Mouse (Mus musculus) liver, adult 2 months (tissue): ENCODE data around the gene Mpp3.

ENCODE experiments used
- CTCF ChIP-seq: fragments of 200-500 bp; IDR thresholded peaks from 2 replicates; pipeline ENCODE4 v1.5.1; 2011; ENCODE audit warnings: low read depth, low read length, control low read depth
- POLR2A ChIP-seq: fragments of 200-500 bp; IDR thresholded peaks from 2 replicates; pipeline ENCODE4 v1.6.1; 2011; ENCODE audit warnings: low read length, control low read depth; ENCODE audit not compliant: insufficient read depth; ENCODE audit errors: extremely low read depth

DNA sequence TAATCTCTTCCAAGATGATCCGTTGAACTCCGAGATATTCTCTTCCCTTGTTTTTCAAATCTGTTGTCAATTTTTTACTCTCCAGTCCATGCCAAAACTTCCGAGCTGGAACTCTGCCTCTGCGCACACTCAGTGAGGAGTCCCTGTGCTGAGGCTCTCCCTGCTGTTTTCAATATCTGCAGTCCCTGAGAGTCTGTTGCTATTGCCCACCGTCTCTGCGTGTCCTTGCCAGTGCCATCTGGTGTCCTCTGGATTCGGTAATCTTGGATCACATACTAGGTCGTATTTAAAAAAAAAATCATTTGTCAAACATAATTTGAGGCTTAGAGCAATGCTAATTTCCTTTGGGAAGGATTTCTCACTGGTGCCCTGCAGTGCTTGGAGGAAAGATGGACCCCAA is 6.6 kb upstream of the Mpp3 start:
- no peak for TF ChIP-seq CTCF
- TF ChIP-seq POLR2A = no peak
